Mouse (Mus musculus) CD4-positive, CD25-positive, alpha-beta regulatory T cell, adult 2 months (primary cell): Measurements from ENCODE around the gene Bicc1.
"Not testable (repeated sequence)": the region's sequence is repeated elsewhere in the genome, so short reads cannot be mapped to it uniquely, and the experiment has no call there.

Experiments used
- DNase-seq: peaks from one replicate; pipeline ENCODE4 v3.0.0-alpha.2; 2012; ENCODE audit warnings: low read depth, low spot score

Bicc1 gene

GRCm38 (mm10) chr10:70949254-70950104, 210.0 kb downstream of the Bicc1 start:
- DNase-seq = no peak

- no peak for DNase-seq
These were observed 211.2 kb downstream of the Bicc1 start for GRCm38 (mm10) chr10:70948276-70948675.

GRCm38 (mm10) chr10:70946121-70946520, 213.4 kb downstream of the Bicc1 start:
- DNase-seq = not testable (repeated sequence)

GRCm38 (mm10) chr10:70945076-70945475, 214.4 kb downstream of the Bicc1 start:
- DNase-seq = no peak

DNA sequence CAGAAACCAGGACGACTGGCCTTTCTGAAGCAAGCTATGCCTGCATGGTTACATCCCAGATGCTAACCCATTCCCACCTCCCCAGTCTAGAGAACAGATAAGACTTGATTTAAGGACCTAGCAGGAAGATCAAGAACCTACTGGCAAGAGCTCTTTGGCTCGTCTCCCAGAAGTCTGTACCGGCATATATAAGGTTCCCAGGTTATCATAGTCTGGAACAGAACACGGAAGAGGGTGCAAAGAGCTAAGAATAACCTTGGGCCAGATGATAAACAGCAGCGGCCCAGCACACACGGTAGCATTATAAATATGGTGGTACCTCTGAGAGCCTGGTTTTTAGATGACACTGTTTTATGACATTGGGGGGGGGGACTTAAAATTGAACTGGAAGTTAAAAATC, 217.9 kb downstream of the Bicc1 start:
- DNase-seq = no peak

- DNase-seq = no peak
These were observed 219.7 kb downstream of the Bicc1 start for GRCm38 (mm10) chr10:70939751-70940150.

GRCm38 (mm10) chr10:70937450-70937849, 222.1 kb downstream of the Bicc1 start:
- no peak for DNase-seq

DNA sequence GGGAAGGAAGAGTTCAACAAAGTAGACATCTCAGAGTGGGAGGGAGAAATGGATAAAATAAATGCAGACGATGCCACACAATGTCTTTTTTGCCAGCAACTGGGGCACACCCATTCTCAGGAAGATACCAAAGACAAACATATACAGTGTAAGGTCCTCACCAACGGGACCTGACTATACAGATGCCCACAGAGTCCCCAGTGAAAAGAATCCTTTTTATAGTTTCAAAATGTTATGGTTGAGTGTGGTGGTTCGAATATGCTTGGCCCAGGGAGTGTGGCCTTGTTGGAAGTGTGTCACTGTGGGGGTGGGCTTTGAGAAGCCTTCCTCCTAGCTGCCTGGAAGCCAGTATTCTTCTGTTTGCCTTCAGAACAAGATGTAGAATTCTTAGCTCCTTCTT, 223.5 kb downstream of the Bicc1 start:
- DNase-seq = no peak

- DNase-seq = no peak
These were observed 233.4 kb downstream of the Bicc1 start for GRCm38 (mm10) chr10:70926126-70926525.

- no peak for DNase-seq
These were observed 235.2 kb downstream of the Bicc1 start for GRCm38 (mm10) chr10:70924348-70924747.

- DNase-seq = no peak
These were observed 235.6 kb downstream of the Bicc1 start for GRCm38 (mm10) chr10:70923936-70924335.

DNA sequence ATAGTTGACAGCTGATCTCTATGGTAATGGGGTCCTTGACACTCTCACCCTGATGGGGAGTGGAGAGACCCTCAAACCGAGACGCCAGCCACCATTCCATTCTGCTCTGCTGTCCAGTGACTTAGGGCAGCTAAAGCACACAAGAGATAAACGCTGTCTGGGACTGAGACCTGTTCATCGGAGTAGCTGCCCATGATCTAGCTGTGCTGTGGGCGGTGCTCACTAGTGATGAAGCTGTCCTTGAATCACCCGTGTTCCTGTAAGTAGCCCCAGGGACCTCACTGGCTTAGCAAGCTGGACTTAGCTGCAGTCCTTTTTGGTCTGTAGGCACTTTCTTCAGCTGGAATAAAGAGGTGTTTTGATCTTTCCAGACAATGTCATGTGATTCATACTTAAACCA, 238.0 kb downstream of the Bicc1 start:
- DNase-seq = no peak

DNA sequence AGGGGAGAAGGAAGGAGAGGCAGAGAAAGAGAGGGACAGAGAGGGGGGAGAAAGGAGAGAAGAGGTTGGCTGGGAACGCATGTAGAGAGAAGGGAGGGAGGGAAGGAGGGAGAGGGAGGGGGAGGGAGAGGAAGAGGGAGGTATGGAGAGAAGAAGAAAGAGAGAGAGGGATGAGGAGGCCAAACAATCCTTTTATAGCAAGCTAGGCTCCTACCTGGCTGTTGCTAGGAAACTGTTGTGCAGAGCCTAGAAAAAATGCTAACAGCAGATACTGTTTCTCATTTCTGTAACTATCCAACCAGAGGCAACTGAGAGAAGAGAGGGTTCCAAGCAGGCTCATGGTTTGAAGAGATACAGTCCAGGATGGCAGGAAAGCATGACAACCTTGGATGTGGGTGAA, 239.6 kb downstream of the Bicc1 start:
- no peak for DNase-seq

DNA sequence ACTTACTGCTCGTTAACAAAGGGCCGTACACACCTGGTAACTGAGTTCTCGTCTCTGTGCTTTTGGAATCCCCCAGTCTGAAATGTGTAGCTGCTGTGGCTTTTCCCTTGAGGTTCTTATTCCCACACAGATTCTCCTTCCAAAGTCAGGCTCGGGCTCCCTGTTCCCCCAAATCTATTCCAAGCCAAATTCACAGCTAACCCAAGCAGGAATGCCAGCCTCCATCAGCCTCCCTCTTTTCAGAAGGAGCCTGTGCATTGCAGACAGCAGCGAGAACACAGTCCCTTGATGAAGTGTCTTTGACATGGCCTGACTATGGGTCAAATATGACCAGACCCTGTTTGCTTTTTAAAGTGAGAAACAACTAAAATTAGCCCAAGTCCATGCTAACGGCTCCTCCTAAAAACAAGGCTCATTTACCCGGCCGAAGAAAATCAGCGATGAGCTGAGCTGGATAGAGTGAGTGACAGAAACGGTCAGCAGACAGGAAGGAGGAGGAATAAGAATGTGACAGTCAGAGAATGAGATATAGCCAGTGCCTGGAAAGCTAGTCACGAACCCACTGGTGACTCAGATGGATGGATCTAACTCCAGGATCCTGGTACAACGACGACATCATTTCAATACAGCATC, 240.4 kb downstream of the Bicc1 start:
- DNase-seq = no peak

GRCm38 (mm10) chr10:70916697-70917096, 242.8 kb downstream of the Bicc1 start:
- no peak for DNase-seq

GRCm38 (mm10) chr10:70915096-70915495, 244.4 kb downstream of the Bicc1 start:
- DNase-seq = no peak

DNA sequence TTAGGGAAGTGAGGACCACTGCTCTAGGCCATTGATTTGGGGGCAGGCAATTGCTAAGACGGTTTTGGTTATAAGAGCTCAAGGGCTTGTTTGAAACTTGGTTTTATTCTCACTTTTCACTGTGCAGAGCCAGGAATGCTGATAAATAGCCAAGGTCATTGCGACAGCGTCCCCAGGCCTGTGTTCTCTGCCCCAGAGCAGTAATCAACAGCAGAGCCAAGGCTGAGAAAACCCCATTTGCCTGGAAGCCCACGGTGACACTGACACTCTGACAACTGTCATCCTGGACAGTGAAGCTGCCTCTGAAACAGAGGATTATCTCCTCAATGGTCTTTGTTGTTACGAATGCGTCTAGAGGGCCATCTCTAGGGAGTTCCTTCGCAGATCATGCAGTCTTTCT, 255.6 kb downstream of the Bicc1 start:
- no peak for DNase-seq

DNA sequence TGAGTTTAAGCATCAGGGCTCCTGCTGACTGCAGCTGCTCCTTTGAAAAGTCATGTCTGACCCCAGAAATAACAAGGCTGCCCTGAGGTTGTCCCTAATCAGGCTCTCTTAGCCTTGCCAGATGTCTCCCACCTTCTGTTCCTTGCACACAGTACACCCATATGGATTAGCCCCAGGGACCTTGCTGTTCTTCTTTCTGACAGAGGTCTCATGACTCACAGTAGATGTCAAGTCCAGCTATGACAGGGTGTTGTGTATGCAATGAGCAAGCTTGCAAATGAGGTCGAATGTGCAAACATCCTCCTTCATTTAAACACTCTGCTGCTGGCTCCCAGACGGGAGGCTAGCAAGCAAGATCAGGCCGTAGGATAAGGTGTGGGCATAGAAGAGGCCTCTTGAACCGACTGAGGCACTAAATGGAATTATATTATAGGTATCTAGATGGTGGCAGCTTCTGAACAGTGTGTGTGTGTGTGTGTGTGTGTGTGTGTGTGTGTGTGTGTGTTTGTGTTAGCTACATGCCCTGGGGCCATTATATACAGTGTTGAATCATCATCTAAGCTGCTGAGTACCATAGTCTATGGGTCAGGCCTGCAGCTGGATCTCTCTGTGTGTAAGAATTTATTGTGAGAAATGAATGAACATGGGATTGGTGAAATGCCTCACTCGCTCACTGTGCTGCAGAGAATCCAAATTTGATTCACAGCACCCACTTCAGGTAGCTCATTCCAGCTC, 256.6 kb downstream of the Bicc1 start:
- no peak for DNase-seq

DNA sequence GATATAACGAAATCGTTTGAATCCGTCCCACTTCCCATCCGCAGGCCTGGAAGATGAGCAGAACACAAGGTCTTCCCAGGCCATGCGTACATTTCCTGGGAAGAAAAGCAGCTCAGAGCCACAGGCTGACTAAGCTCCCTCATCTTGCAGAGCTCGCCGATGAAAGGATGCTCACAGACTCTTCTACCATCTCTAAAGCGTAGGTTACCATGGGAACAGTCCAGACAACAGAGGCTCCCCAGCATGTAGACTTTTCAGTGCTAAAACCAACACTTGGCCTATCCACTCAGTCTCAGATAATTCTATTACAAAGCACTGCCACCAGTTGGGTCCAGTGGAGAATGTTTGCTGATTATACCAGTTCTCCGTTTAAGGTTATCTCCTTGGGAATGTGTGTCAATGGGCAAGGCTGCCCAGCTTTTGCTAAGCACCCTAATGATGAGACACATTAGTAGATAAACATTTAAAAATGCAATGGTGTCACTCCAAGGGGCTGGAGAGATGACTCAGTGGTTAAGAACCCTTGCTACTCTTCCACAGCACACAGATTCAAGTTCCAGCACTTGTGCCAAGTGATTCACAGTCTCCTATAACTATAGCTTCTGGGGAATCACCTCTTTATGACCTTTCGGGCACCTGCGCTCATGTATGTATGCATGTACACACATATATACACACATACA, 258.2 kb downstream of the Bicc1 start:
- no peak for DNase-seq

DNA sequence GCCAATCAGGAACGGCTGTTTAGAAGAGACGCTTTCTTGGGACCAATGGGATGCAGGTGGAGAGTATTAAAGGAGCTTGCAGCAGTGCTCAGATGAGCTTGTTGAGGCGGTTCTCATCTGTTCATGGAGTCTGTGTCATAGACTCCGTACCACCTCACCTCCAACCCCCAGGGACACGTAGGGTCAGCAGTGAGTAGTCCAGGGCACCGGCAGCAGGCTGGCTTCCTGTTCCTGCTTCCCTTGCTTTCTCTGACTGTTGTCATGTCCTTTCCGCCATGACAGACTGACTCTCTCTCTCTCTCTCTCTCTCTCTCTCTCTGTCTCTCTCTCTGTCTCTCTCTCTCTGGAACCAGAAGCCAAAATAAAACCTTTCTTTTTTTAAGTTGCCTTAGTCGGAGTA, 263.6 kb downstream of the Bicc1 start:
- DNase-seq = no peak

DNA sequence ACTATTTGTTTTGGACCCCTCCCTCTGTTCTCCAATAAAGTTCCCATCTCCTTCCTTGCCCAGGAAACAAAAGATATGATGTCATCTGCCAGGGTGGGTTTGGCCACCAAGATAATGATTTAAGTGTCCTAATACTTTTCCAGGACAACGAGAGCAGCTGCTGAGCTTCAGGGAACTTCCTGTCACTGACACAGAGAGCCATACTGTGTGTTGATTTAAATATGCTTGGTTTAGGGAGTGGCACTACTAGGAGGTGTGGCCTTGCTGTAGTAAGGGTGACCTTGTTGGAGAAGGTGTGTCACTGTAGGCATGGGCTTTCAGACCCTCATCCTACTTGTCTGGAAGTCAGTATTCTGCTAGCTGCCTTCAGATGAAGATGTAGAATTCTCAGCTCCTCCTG, 281.5 kb downstream of the Bicc1 start:
- DNase-seq = no peak

DNA sequence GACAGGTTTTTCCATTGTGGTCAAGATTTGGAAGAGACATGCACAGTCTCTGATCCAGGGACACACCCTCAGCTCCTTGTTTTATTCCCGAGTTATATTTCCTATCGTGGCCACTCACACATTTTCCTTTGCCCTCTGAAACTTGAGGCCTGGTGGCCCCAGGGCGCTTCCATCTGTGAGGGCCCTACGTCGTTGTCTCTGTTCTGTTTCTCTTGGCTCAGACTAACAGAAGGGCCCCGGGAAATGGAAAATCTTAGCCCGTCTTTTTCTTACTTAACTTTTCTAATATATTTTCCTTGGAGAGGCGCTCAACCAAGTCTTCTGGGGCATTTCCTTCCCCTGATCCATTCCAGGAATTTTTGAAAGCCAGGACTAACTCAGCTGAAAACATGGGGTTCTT, 281.9 kb downstream of the Bicc1 start:
- no peak for DNase-seq
